Mouse (Mus musculus): ENCODE measurements around the gene Fbxl17.

DNA sequence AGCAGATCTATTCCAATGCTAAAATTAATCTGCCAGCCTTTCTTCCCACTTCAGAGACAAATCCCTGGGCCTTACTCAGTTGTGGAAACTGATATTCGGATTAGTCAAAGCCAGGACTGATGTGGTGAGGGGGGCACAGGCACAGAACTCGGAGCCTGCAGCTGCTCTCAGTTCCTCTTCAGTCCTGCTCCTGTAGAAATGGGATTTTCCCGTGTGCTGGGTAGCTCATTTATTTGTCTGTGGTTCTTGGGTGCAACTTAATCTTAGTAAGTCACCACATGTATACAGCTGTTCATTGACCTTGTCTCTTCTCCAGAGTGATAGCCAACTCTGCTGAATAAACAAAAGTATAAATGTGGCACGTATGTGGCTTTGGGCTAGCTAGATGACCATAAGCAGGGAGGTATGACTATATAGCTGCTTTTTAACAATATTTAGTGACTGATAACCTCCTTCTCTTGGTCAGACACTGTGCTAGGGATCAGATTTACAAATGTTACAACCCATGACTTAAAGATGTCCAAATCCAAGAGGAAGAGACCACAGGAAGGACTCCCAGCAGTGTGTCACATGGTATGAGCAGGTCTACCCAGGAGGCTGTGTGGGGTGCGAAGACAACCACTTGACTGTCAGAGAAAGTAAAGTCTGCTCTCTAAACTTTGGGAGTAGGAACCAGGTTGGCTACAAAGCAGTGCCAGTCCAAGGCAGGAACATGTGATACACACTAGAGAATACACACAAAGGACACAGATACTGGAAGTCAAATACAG lies 331.6 kb downstream of the Fbxl17 start:
- TF ChIP-seq MYC (IDR thresholded peaks at IDR 0.05; ENCODE audit: low read depth, low read length) (no peak), CHD1 (IDR thresholded peaks at IDR 0.05; ENCODE audit: low read depth, low read length) (no peak), CTCF (IDR thresholded peaks at IDR 0.05 in 2 of 3, conservative IDR thresholded peaks at IDR 0.05 in 1 of 3; ENCODE audit: control insufficient read depth in 1 of 3, insufficient read depth in 1 of 3, low read depth in 2 of 3, low read length in 3 of 3, poor library complexity in 1 of 3, severe bottlenecking in 1 of 3) (no peak), E2F4 (IDR thresholded peaks at IDR 0.05; ENCODE audit: borderline replicate concordance, low read depth, low read length) (no peak), ZNF384 (IDR thresholded peaks at IDR 0.05; ENCODE audit: low read depth, low read length) (no peak), CHD2 (IDR thresholded peaks at IDR 0.05; ENCODE audit: low read length) (no peak), BHLHE40 (IDR thresholded peaks at IDR 0.05; ENCODE audit: borderline replicate concordance, low read depth, low read length) (no peak), GATA1 (IDR thresholded peaks at IDR 0.05; ENCODE audit: low read depth, low read length) (no peak)

Measured in MEL (cell line).